Mouse (Mus musculus): Measurements from ENCODE around the gene Rbm20. TPM values are rescaled to one million over a fixed set of nuclear protein-coding genes. Genes with fewer than 3 reads are reported as not detected.
"Not testable (repeated sequence)": the region's sequence is repeated elsewhere in the genome, so short reads cannot be mapped to it uniquely, and the experiment has no call there.

The Rbm20 gene
- 100 to 1,000 TPM; 175 to 184 TPM for total RNA-seq (2021)
- long read RNA-seq, experiment 1, full-length matches to known transcripts, result 12 of 70 reads
- long read RNA-seq, experiment 1, partial matches to known transcripts, result 49 of 70 reads
- long read RNA-seq, experiment 1, other reads (novel, unspliced or antisense), result 9 of 70 reads
- long read RNA-seq, experiment 2, full-length matches to known transcripts, result 2 of 25 reads
- long read RNA-seq, experiment 2, partial matches to known transcripts, result 15 of 25 reads
- long read RNA-seq, experiment 2, other reads (novel, unspliced or antisense), result 8 of 25 reads

GRCm38 (mm10) chr19:53676718-53677634, at the start of gene Rbm20:
Rbm20 (plus strand) TSS chr19:53677306.
- peak; percentile 77 to 83 for DNase-seq

- DNase-seq, result no peak
Observed at GRCm38 (mm10) chr19:53638041-53638440, 39.1 kb upstream of the Rbm20 start.

- DNase-seq, result no peak
Observed at GRCm38 (mm10) chr19:53638727-53639126, 38.4 kb upstream of the Rbm20 start.

- DNase-seq, result no peak
Observed at GRCm38 (mm10) chr19:53644020-53644595, 33.0 kb upstream of the Rbm20 start.

- DNase-seq, result no peak
Observed at GRCm38 (mm10) chr19:53647301-53647700, 29.8 kb upstream of the Rbm20 start.

- DNase-seq, result no peak
Observed at GRCm38 (mm10) chr19:53648056-53648455, 29.1 kb upstream of the Rbm20 start.

- DNase-seq, result peak; percentile 65 to 86
Observed at GRCm38 (mm10) chr19:53648802-53649236, 28.3 kb upstream of the Rbm20 start.

- peak; percentile 31 to 50 for DNase-seq
Observed at GRCm38 (mm10) chr19:53649361-53649760, 27.7 kb upstream of the Rbm20 start.

- no peak for DNase-seq
Observed at GRCm38 (mm10) chr19:53649802-53650201, 27.3 kb upstream of the Rbm20 start.

- DNase-seq, result no peak
Observed at GRCm38 (mm10) chr19:53650921-53651320, 26.2 kb upstream of the Rbm20 start.

- DNase-seq, result no peak
Observed at GRCm38 (mm10) chr19:53652267-53652666, 24.8 kb upstream of the Rbm20 start.

- DNase-seq, result peak; percentile 22 to 45
Observed at GRCm38 (mm10) chr19:53653624-53654467, 23.3 kb upstream of the Rbm20 start.

GRCm38 (mm10) chr19:53656443-53656842, 20.7 kb upstream of the Rbm20 start:
- DNase-seq, result not testable (repeated sequence)

GRCm38 (mm10) chr19:53657437-53657836, 19.7 kb upstream of the Rbm20 start:
- no peak for DNase-seq

- DNase-seq, result peak in 1 of 2 experiments; percentile 70
Observed at GRCm38 (mm10) chr19:53660722-53661420, 16.2 kb upstream of the Rbm20 start.

- DNase-seq, result peak in 1 of 2 experiments; percentile 22
Observed at GRCm38 (mm10) chr19:53661938-53662722, 15.0 kb upstream of the Rbm20 start.

GRCm38 (mm10) chr19:53664831-53665230, 12.3 kb upstream of the Rbm20 start:
- DNase-seq, result no peak

- DNase-seq, result no peak
Observed at GRCm38 (mm10) chr19:53665391-53665790, 11.7 kb upstream of the Rbm20 start.

GRCm38 (mm10) chr19:53666708-53667107, 10.4 kb upstream of the Rbm20 start:
- DNase-seq, result no peak

- no peak for DNase-seq
Observed at GRCm38 (mm10) chr19:53668821-53669220, 8.3 kb upstream of the Rbm20 start.
